Mouse (Mus musculus) spleen, postnatal 0 days (tissue): ENCODE results near the gene Tmem29. TPM values are rescaled to one million over a fixed set of nuclear protein-coding genes. Genes with fewer than 3 reads are reported as not detected.

ENCODE experiments used
- polyA plus RNA-seq: library from polyadenylated mRNA; unstranded; fragments of >200 nt; fragmentation: Nextera tagmentation; extraction: Ambion mirVana; gene quantifications from 2 replicates; pipeline ENCODE4 v1.2.1, GENCODE M21; 2015

The Tmem29 gene
- polyA plus RNA-seq = 13.7 and 14.6 TPM in 2 replicates

DNA sequence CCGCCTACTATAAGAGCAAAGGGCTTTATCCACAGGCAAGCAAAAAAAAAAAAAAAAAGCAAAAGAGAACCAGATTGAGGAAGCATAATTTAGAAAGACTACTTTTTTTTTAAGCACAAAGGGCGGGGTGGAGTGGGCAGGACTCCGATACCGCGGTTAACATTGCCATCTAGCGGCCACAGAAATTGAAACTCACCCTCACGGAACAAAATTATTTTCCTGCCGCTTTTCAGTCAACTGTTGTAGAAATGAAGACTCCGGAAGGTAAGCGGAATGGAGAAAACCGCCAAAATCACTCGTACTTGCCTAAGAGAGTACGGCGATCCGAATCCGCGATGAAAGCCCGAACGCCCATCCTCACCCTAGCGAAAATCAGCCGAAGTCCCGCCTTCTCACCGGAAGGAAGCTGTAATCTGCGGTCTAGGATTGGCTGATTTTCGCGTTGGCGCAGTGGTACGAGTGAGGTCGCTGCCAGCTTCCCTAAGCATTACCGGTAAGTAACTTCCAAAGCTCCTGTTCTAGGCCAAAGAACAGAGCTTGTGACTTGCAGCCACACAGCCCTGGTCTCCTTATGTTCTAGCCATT, at the start of gene Tmem29:
Gene Tmem29, minus strand, starts transcription at position 389 of the 585 bp plus-strand sequence.

Other genes starting within 250 kb of the Tmem29 start
- gene Alas2, start 88.2 kb upstream of the Tmem29 start, polyA plus RNA-seq = 814 and 816 TPM in 2 replicates
- gene Pfkfb1, start 129.1 kb upstream of the Tmem29 start, polyA plus RNA-seq = 4.1 and 5.4 TPM in 2 replicates
- gene Apex2, start 130.7 kb upstream of the Tmem29 start, polyA plus RNA-seq = 9.8 and 10.2 TPM in 2 replicates
- gene Tro, start 198.4 kb upstream of the Tmem29 start, polyA plus RNA-seq = 1.5 and 2.4 TPM in 2 replicates